In genomic region chr11:80877131-80877651, GRCm38 (mm10) we compare ENCODE assay signal across 10 mouse cellular contexts. TPM values are rescaled to one million over a fixed set of nuclear protein-coding genes. Genes with fewer than 3 reads are reported as not detected.
DNase-seq lines count a peak whose midpoint lies in the region; ATAC-seq and TF ChIP-seq lines count a peak whose summit lies in the region.
"Had no signal": no experiment of that assay in that cellular context is flagged by ENCODE, and none has a peak within 500 bp of the region (broad histone marks: within the 10 kb centered on the region; RNA-seq: fewer than 3 reads in every experiment).

No protein-coding gene starts in this region.

- ATAC-seq in heart, embryonic 11.5 days (replicated peaks; ENCODE audit: insufficient number of reproducible peaks, low FRiP score, low TSS enrichment) = no peak
- peak; percentile 48 for ATAC-seq in lung, postnatal 0 days
- ATAC-seq in megakaryocyte, adult 5-6 weeks (ENCODE audit: poor library complexity, severe bottlenecking) = no peak

- no peaks in the 10 kb centered on the region for H3K36me3 ChIP-seq in heart, embryonic 11.5 days (ENCODE audit: control insufficient read depth, insufficient read depth, low read length)
- H3K36me3 ChIP-seq in lung, postnatal 0 days (ENCODE audit: insufficient read depth, low read length) = no peaks in the 10 kb centered on the region
- H3K36me3 ChIP-seq: midbrain, embryonic 12.5 days had no signal

- peak; percentile 98 for DNase-seq in heart, adult 11 months
- DNase-seq in cerebellum, adult 11-12 months = peak; percentile 91
- DNase-seq in heart, adult 9 months (ENCODE audit: low spot score in 2 of 2) = peak; percentile 68 to 72
- DNase-seq in kidney, postnatal 10 days = peak; percentile 83
- peak; percentile 65 for DNase-seq in lung, postnatal 0 days (ENCODE audit: low spot score)
- no peak for DNase-seq in thymus, postnatal 14 days

- no peak for TF ChIP-seq CTCF in lung, postnatal 0 days (IDR thresholded peaks at IDR 0.05)

- WGBS in heart, embryonic 11.5 days (ENCODE audit: insufficient replicate concordance) = 52% methylated on average over 11 of the region's 11 CpGs
- 44% methylated on average over 11 of the region's 11 CpGs for WGBS in lung, postnatal 0 days

- peaks cover 4% of the 10 kb centered on the region for H3K4me1 ChIP-seq in heart, embryonic 11.5 days (ENCODE audit: control insufficient read depth, insufficient read depth, low read length)
- no peaks in the 10 kb centered on the region for H3K4me1 ChIP-seq in lung, postnatal 0 days (ENCODE audit: insufficient read depth, low read depth, low read length)
- H3K4me1 ChIP-seq: midbrain, embryonic 12.5 days had no signal

- H3K27ac ChIP-seq in heart, embryonic 11.5 days (ENCODE audit: low read depth, low read length) = no peak overlapping the region
- H3K27ac ChIP-seq in lung, postnatal 0 days (ENCODE audit: low read length) = no peak overlapping the region
- H3K27ac ChIP-seq: midbrain, embryonic 12.5 days had no signal

- H3K4me3 ChIP-seq in heart, embryonic 11.5 days (ENCODE audit: low read depth, low read length) = no peak overlapping the region
- H3K4me3 ChIP-seq in lung, postnatal 0 days (ENCODE audit: low read depth, low read length) = no peak overlapping the region
- H3K4me3 ChIP-seq: erythroblast, embryonic 14.5 days; midbrain, embryonic 12.5 days had no signal

- no peaks in the 10 kb centered on the region for H3K27me3 ChIP-seq in heart, embryonic 11.5 days (ENCODE audit: control insufficient read depth, insufficient read depth, low read length)
- H3K27me3 ChIP-seq in lung, postnatal 0 days (replicated peaks; ENCODE audit: insufficient read depth, low read length) = no peaks in the 10 kb centered on the region
- H3K27me3 ChIP-seq: midbrain, embryonic 12.5 days had no signal

- no peak overlapping the region for H3K4me2 ChIP-seq in heart, embryonic 11.5 days
- H3K4me2 ChIP-seq in lung, postnatal 0 days (replicated peaks; ENCODE audit: low read depth, low read length) = no peak overlapping the region
- H3K4me2 ChIP-seq: midbrain, embryonic 12.5 days had no signal

- H3K9ac ChIP-seq in heart, embryonic 11.5 days (ENCODE audit: low read depth, low read length) = no peak overlapping the region
- no peak overlapping the region for H3K9ac ChIP-seq in lung, postnatal 0 days (replicated peaks; ENCODE audit: low read depth)
- H3K9ac ChIP-seq: midbrain, embryonic 12.5 days had no signal

- TF ChIP-seq EP300 in lung, postnatal 0 days (IDR thresholded peaks at IDR 0.05) = no peak

- H3K9me3 ChIP-seq in heart, embryonic 11.5 days (replicated peaks; ENCODE audit: control insufficient read depth, low read length) = no peaks in the 10 kb centered on the region
- H3K9me3 ChIP-seq in lung, postnatal 0 days (ENCODE audit: low read length) = no peaks in the 10 kb centered on the region
- H3K9me3 ChIP-seq: midbrain, embryonic 12.5 days had no signal

RNA-seq across cellular contexts. Expression of gene Spaca3, which starts 19.0 kb away (rescaled TPM):
- polyA plus RNA-seq in heart, embryonic 11.5 days (2014; fragmentation: Nextera tagmentation; extraction: Ambion mirVana) = not detected in 2 replicates
- polyA plus RNA-seq in lung, postnatal 0 days (2015; fragmentation: Nextera tagmentation; extraction: Ambion mirVana) = not detected in 2 replicates
- total RNA-seq in megakaryocyte, adult 5-6 weeks (2015) = not detected in 2 replicates
- not detected in 2 replicates for total RNA-seq in megakaryocyte, adult 5-6 weeks (2017)
- polyA plus RNA-seq: erythroblast, embryonic 14.5 days; midbrain, embryonic 12.5 days had no signal
